In the genomic region with DNA sequence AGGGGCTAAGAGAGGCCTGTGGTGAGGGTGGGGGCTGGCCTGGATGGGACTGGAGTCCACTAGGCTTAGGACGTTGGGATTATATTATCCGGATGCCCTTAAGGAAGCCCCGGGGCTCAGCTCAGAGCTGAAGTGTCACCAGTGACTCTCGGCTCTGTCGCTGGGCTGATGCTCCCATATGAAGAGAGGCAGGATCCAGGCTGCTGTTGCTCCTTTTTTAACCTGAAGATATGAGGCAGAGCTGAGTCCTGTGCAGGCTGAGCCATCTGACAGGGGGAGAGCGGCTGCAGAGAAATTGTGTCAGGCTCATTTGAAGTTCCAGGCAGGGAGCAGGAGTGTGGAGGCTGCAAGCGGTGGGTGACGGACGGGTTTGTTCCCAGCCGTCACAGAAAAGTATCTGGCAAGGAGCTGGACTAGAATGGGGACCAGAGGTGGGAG, we compare ENCODE assay signal across 14 mouse cellular contexts.
DNase-seq lines count a peak whose midpoint lies in the region; ATAC-seq and TF ChIP-seq lines count a peak whose summit lies in the region.
"Had no signal": no experiment of that assay in that cellular context is flagged by ENCODE, and none has a peak within 500 bp of the region (broad histone marks: within the 10 kb centered on the region; RNA-seq: fewer than 3 reads in every experiment).

No protein-coding gene starts in this region.

- 12% methylated on average over 10 of the region's 10 CpGs for WGBS in neural tube, embryonic 15.5 days
- WGBS in embryonic facial prominence, embryonic 10.5 days = 15% methylated on average over 10 of the region's 10 CpGs

- H3K4me3 ChIP-seq in layer of hippocampus, adult 2 months = no peak overlapping the region
- H3K4me3 ChIP-seq in cortical plate, adult 2 months (ENCODE audit: insufficient read depth, low read length) = no peak overlapping the region
- no peak overlapping the region for H3K4me3 ChIP-seq in left cerebral cortex, adult 2 months
- H3K4me3 ChIP-seq in neural tube, embryonic 15.5 days (replicated peaks) = no peak overlapping the region
- no peak overlapping the region for H3K4me3 ChIP-seq in embryonic facial prominence, embryonic 10.5 days
- H3K4me3 ChIP-seq: megakaryocyte, embryonic 14.5 days had no signal

- no peak for DNase-seq in layer of hippocampus, adult 2 months (ENCODE audit: low spot score in 2 of 2)
- DNase-seq in layer of hippocampus, postnatal 10 days (ENCODE audit: low spot score in 2 of 2) = no peak
- DNase-seq in left cerebral cortex, adult 2 months (ENCODE audit: extremely low spot score in 1 of 2, low spot score in 2 of 2) = peak; percentile 50 to 67
- no peak for DNase-seq in embryonic facial prominence, embryonic 10.5 days (ENCODE audit: low spot score)
- no peak for DNase-seq in lung, postnatal 10 days
- DNase-seq in lung, postnatal 25 days (ENCODE audit: low spot score) = no peak
- DNase-seq: cerebellum, adult 9-10 months; kidney, adult 2 months; layer of hippocampus, postnatal 36 days; thymus, postnatal 4 days had no signal

- TF ChIP-seq POLR2A in cortical plate, adult 2 months (IDR thresholded peaks at IDR 0.05; ENCODE audit: extremely low read depth, insufficient read depth, low read length) = peak; percentile 40; the same call in 1 of the 2 replicates

- ATAC-seq in neural tube, embryonic 15.5 days (ENCODE audit: low FRiP score) = peak; percentile 39

- H3K4me2 ChIP-seq in neural tube, embryonic 15.5 days = peak overlapping the region; percentile 30

- TF ChIP-seq CTCF in layer of hippocampus, adult 2 months (conservative IDR thresholded peaks at IDR 0.05) = no peak
- no peak for TF ChIP-seq CTCF in cortical plate, adult 2 months (IDR thresholded peaks at IDR 0.05; ENCODE audit: extremely low read depth, insufficient read depth, low read length)
- no peak for TF ChIP-seq CTCF in left cerebral cortex, adult 2 months (IDR thresholded peaks at IDR 0.05)

- H3K27me3 ChIP-seq in neural tube, embryonic 15.5 days (replicated peaks) = no peaks in the 10 kb centered on the region
- H3K27me3 ChIP-seq in embryonic facial prominence, embryonic 10.5 days (replicated peaks; ENCODE audit: low read depth, poor library complexity, severe bottlenecking) = peaks cover 35% of the 10 kb centered on the region

- H3K9me3 ChIP-seq in neural tube, embryonic 15.5 days (replicated peaks) = no peaks in the 10 kb centered on the region
- H3K9me3 ChIP-seq in embryonic facial prominence, embryonic 10.5 days = no peaks in the 10 kb centered on the region
- H3K9me3 ChIP-seq: megakaryocyte, embryonic 14.5 days had no signal

- no peaks in the 10 kb centered on the region for H3K36me3 ChIP-seq in neural tube, embryonic 15.5 days
- no peaks in the 10 kb centered on the region for H3K36me3 ChIP-seq in embryonic facial prominence, embryonic 10.5 days (replicated peaks)

- peak overlapping the region; percentile 81 for H3K27ac ChIP-seq in layer of hippocampus, adult 2 months
- peak overlapping the region; percentile 49; the same call in 1 of the 2 replicates for H3K27ac ChIP-seq in cortical plate, adult 2 months (ENCODE audit: insufficient read depth, low read length)
- peak overlapping the region; percentile 89 for H3K27ac ChIP-seq in left cerebral cortex, adult 2 months
- peak overlapping the region; percentile 69 for H3K27ac ChIP-seq in neural tube, embryonic 15.5 days (replicated peaks)
- no peak overlapping the region for H3K27ac ChIP-seq in embryonic facial prominence, embryonic 10.5 days (replicated peaks)
- H3K27ac ChIP-seq: liver, embryonic 14.5 days had no signal

- H3K4me1 ChIP-seq in cortical plate, adult 2 months (ENCODE audit: control insufficient read depth, insufficient read depth, low read length) = peaks cover 3% of the 10 kb centered on the region
- peaks cover 23% of the 10 kb centered on the region for H3K4me1 ChIP-seq in neural tube, embryonic 15.5 days
- H3K4me1 ChIP-seq in embryonic facial prominence, embryonic 10.5 days = peaks cover 5% of the 10 kb centered on the region; the same call in 1 of the 2 replicates
- H3K4me1 ChIP-seq: megakaryocyte, embryonic 14.5 days had no signal

- no peak overlapping the region for H3K9ac ChIP-seq in neural tube, embryonic 15.5 days (replicated peaks)
- H3K9ac ChIP-seq: liver, embryonic 14.5 days had no signal

- intact Hi-C loops in left cerebral cortex, adult 2 months (cut with DNase I) = loop anchor here (2.0 to 5.0 kb wide), 4 partner anchors 23 to 304 kb away; no protein-coding TSS in a partner anchor

Comparison
In these comparisons a context has a peak if more than half of its experiments do, and no peak if none do; other contexts are left out.
1. DNase-seq: peak in left cerebral cortex, adult 2 months (2 of 2); none in layer of hippocampus, adult 2 months (0 of 2), layer of hippocampus, postnatal 10 days (0 of 2), embryonic facial prominence, embryonic 10.5 days (single experiment), lung, postnatal 10 days (single experiment) and lung, postnatal 25 days (single experiment).